Mouse (Mus musculus): ENCODE measurements around the gene Tmem179. TPM values are rescaled to one million over a fixed set of nuclear protein-coding genes. Genes with fewer than 3 reads are reported as not detected.

Gene Tmem179
- polyA plus RNA-seq (2017; shearing (Covaris generic)): 0.57 TPM

DNA sequence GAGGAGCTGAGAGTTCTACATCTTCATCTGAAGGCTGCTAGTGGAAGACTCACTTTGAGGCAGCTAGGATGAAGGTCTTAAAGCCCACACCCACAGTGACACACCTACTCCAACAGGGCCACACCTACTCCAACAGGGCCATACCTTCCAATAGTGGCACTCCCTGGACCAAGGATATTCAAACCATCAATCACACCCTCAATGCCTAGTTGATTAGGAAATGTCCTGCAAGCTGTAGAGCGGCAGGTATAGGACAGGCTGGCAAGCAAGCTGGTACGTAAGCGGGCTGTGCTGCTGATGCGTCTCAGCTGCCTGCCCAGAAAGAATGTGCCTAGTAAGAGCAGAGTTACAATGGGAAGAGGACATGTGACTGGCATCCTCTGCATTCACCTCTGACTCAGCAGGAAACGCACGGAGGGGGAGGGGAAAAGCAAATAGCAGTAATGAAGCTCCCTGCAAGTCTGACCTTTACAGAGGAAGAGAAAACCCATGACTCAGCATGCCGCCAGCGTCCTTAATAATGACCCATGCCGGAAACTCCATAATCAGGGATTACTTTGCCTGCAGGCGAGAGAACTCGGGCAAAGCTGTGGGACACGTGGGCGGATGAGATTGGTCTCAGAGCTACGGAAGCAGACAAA lies at the start of gene Tmem179:
TSS of gene Tmem179 (minus strand) at position 51 of the 641 bp plus-strand sequence.

DNA sequence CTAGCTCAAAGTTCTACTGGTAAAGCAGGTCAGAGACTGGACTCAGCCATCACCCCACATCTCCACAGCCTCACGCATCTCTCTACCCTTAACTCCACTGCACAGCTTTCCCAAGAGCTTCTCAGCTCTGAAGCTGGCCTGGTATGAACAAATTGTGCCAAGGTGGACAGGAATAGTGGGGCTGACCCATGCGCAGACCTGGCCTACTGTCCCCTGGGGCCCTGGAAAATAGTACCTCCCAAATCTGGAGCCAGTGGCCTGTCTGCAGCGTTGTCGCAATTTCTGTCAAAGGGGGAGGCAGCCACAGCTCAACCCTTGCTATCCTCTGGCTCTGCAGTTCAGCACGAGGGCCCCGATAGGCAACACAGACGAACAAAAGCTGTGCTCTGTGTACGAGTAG lies 27.4 kb downstream of the Tmem179 start, which contains the start of gene A530016L24Rik:
TSS of gene A530016L24Rik (plus strand) at position 315 of the 400 bp plus-strand sequence.

Other genes starting within 250 kb of the Tmem179 start
- 0.21 TPM for gene A530016L24Rik, start 27.3 kb downstream of the Tmem179 start, polyA plus RNA-seq (2017; shearing (Covaris generic))
- 61.0 TPM for gene Inf2, start 72.0 kb upstream of the Tmem179 start, polyA plus RNA-seq (2017; shearing (Covaris generic))
- 1.7 TPM for gene Adssl1, start 103.3 kb upstream of the Tmem179 start, polyA plus RNA-seq (2017; shearing (Covaris generic))
- gene Siva1, start 127.9 kb upstream of the Tmem179 start, polyA plus RNA-seq (2017; shearing (Covaris generic)): 28.5 TPM
- 133 TPM for gene Akt1, start 158.1 kb upstream of the Tmem179 start, polyA plus RNA-seq (2017; shearing (Covaris generic))
- 5.2 TPM for gene Zbtb42, start 162.1 kb upstream of the Tmem179 start, polyA plus RNA-seq (2017; shearing (Covaris generic))
- gene Cep170b, start 203.7 kb upstream of the Tmem179 start, polyA plus RNA-seq (2017; shearing (Covaris generic)): 17.1 TPM
- gene Pld4, start 243.9 kb upstream of the Tmem179 start, polyA plus RNA-seq (2017; shearing (Covaris generic)): 0.68 TPM

All from effector memory CD4-positive, alpha-beta T cell, adult 7 months (primary cell).